Mouse (Mus musculus) embryonic facial prominence, embryonic 10.5 days (tissue): ENCODE results near the gene Lrba. TPM values are rescaled to one million over a fixed set of nuclear protein-coding genes. Genes with fewer than 3 reads are reported as not detected.

Source experiments
- DNase-seq: peaks from one replicate; pipeline ENCODE4 v3.0.0-alpha.2; 2017; ENCODE audit warnings: low spot score
- H3K27ac ChIP-seq: fragments of 300-500 bp; sonication (generic); replicated peaks from 2 replicates; pipeline ENCODE4 v1.5.1; 2016; ENCODE audit warnings: mild to moderate bottlenecking
- H3K27me3 ChIP-seq: fragments of 300-500 bp; sonication (generic); replicated peaks from 2 replicates; pipeline ENCODE4 v1.6.1; 2016; ENCODE audit warnings: low read depth, mild to moderate bottlenecking; ENCODE audit not compliant: poor library complexity, severe bottlenecking
- H3K36me3 ChIP-seq: fragments of 300-500 bp; sonication (generic); replicated peaks from 2 replicates; pipeline ENCODE4 v1.6.1; 2016; ENCODE audit warnings: mild to moderate bottlenecking, moderate library complexity
- H3K4me1 ChIP-seq: fragments of 300-500 bp; sonication (generic); 2 replicates; pipeline ENCODE4 v1.6.1; 2016
- H3K4me3 ChIP-seq: fragments of 300-500 bp; sonication (generic); 2 replicates; pipeline ENCODE4 v1.5.1; 2016; ENCODE audit warnings: mild to moderate bottlenecking, moderate library complexity
- H3K9me3 ChIP-seq: fragments of 300-500 bp; sonication (generic); 2 replicates; pipeline ENCODE4 v1.6.1; 2016; ENCODE audit warnings: mild to moderate bottlenecking
- WGBS: fragments of 180-500 bp; shearing (Covaris S2); methylation state at CpG from one replicate; pipeline ENCODE4 v1.1.7; 2016; 5-methylcytosine and 5-hydroxymethylcytosine counted together
- polyA plus RNA-seq: library from polyadenylated mRNA; unstranded; fragments of >200 nt; fragmentation: Nextera tagmentation; extraction: Ambion mirVana; gene quantifications from 2 replicates; pipeline ENCODE4 v1.2.1, GENCODE M21; 2016

Gene Lrba
- polyA plus RNA-seq, 1 experiment from 2014 or later: 9.1 TPM

GRCm38 (mm10) chr3:86629379-86629778, 404.9 kb downstream of the Lrba start:
- Histone ChIP-seq H3K27me3 (no peaks in the 10 kb centered on the region), H3K9me3 (no peaks in the 10 kb centered on the region), H3K4me1 (no peaks in the 10 kb centered on the region), H3K4me3 (no peak overlapping the region), H3K27ac (no peak overlapping the region), H3K36me3 (no peaks in the 10 kb centered on the region)
- 87% methylated on average over 4 of the region's 4 CpGs for WGBS
- DNase-seq: no peak

GRCm38 (mm10) chr3:86635464-86635863, 411.0 kb downstream of the Lrba start:
- Histone ChIP-seq H3K9me3 (no peaks in the 10 kb centered on the region), H3K4me3 (no peak overlapping the region), H3K27me3 (no peaks in the 10 kb centered on the region), H3K4me1 (no peaks in the 10 kb centered on the region), H3K36me3 (no peaks in the 10 kb centered on the region), H3K27ac (no peak overlapping the region)
- DNase-seq: no peak
- 78% methylated on average over 5 of the region's 5 CpGs for WGBS

GRCm38 (mm10) chr3:86635940-86636339, 411.5 kb downstream of the Lrba start:
- no peaks in the 10 kb centered on the region for H3K9me3 ChIP-seq
- WGBS: 48% methylated on average over 1 of the region's 1 CpGs
- no peak overlapping the region for H3K4me3 ChIP-seq
- H3K36me3 ChIP-seq: no peaks in the 10 kb centered on the region
- no peaks in the 10 kb centered on the region for H3K27me3 ChIP-seq
- no peak for DNase-seq
- no peaks in the 10 kb centered on the region for H3K4me1 ChIP-seq
- no peak overlapping the region for H3K27ac ChIP-seq

GRCm38 (mm10) chr3:86638552-86639348, 414.3 kb downstream of the Lrba start:
- DNase-seq: no peak
- H3K27me3 ChIP-seq: no peaks in the 10 kb centered on the region
- no peaks in the 10 kb centered on the region for H3K4me1 ChIP-seq
- 93% methylated on average over 2 of the region's 2 CpGs for WGBS
- H3K27ac ChIP-seq: no peak overlapping the region
- no peaks in the 10 kb centered on the region for H3K36me3 ChIP-seq
- H3K4me3 ChIP-seq: no peak overlapping the region
- H3K9me3 ChIP-seq: no peaks in the 10 kb centered on the region

- WGBS: 79% methylated on average over 5 of the region's 5 CpGs
These were observed 416.9 kb downstream of the Lrba start for GRCm38 (mm10) chr3:86641393-86641792.

GRCm38 (mm10) chr3:86641796-86642195, 417.3 kb downstream of the Lrba start:
- H3K9me3 ChIP-seq: no peaks in the 10 kb centered on the region
- H3K27me3 ChIP-seq: no peaks in the 10 kb centered on the region
- DNase-seq: no peak
- H3K36me3 ChIP-seq: peaks cover 11% of the 10 kb centered on the region; the same call in 1 of the 2 replicates
- H3K27ac ChIP-seq: no peak overlapping the region
- H3K4me3 ChIP-seq: no peak overlapping the region
- H3K4me1 ChIP-seq: no peaks in the 10 kb centered on the region

More at GRCm38 (mm10) chr3:86641393-86641792, 416.9 kb downstream of the Lrba start:
- no peak overlapping the region for H3K27ac ChIP-seq
- peaks cover 11% of the 10 kb centered on the region; the same call in 1 of the 2 replicates for H3K36me3 ChIP-seq
- H3K4me1 ChIP-seq: no peaks in the 10 kb centered on the region
- no peaks in the 10 kb centered on the region for H3K27me3 ChIP-seq
- no peak for DNase-seq
- no peak overlapping the region for H3K4me3 ChIP-seq
- H3K9me3 ChIP-seq: no peaks in the 10 kb centered on the region

- DNase-seq: no peak
- H3K4me3 ChIP-seq: no peak overlapping the region
- H3K27ac ChIP-seq: no peak overlapping the region
- H3K36me3 ChIP-seq: peaks cover 11% of the 10 kb centered on the region; the same call in 1 of the 2 replicates
- 80% methylated on average over 2 of the region's 2 CpGs for WGBS
- no peaks in the 10 kb centered on the region for H3K4me1 ChIP-seq
- no peaks in the 10 kb centered on the region for H3K9me3 ChIP-seq
- H3K27me3 ChIP-seq: no peaks in the 10 kb centered on the region
These were observed 422.3 kb downstream of the Lrba start for GRCm38 (mm10) chr3:86646771-86647170.

- Histone ChIP-seq H3K4me3 (no peak overlapping the region), H3K36me3 (no peaks in the 10 kb centered on the region), H3K4me1 (0 out of 2 replicates have a peak, but pooled peaks cover 3% of the 10 kb centered on the region), H3K9me3 (no peaks in the 10 kb centered on the region), H3K27me3 (no peaks in the 10 kb centered on the region), H3K27ac (no peak overlapping the region)
- 70% methylated on average over 3 of the region's 3 CpGs for WGBS
- DNase-seq: no peak
These were observed 426.5 kb downstream of the Lrba start for GRCm38 (mm10) chr3:86651006-86651405.

- 53% methylated on average over 5 of the region's 5 CpGs for WGBS
- H3K4me3 ChIP-seq: no peak overlapping the region
- no peak overlapping the region for H3K27ac ChIP-seq
- H3K36me3 ChIP-seq: no peaks in the 10 kb centered on the region
- no peaks in the 10 kb centered on the region for H3K27me3 ChIP-seq
- peaks cover 18% of the 10 kb centered on the region for H3K4me1 ChIP-seq
- DNase-seq: peak; percentile 52
- no peaks in the 10 kb centered on the region for H3K9me3 ChIP-seq
These were observed 434.8 kb downstream of the Lrba start for GRCm38 (mm10) chr3:86659326-86659725.

- Histone ChIP-seq H3K4me1 (peaks cover 24% of the 10 kb centered on the region), H3K4me3 (no peak overlapping the region), H3K27me3 (no peaks in the 10 kb centered on the region), H3K36me3 (no peaks in the 10 kb centered on the region), H3K27ac (no peak overlapping the region), H3K9me3 (no peaks in the 10 kb centered on the region)
- 55% methylated on average over 3 of the region's 3 CpGs for WGBS
- no peak for DNase-seq
These were observed 439.9 kb downstream of the Lrba start for GRCm38 (mm10) chr3:86664399-86664798.

GRCm38 (mm10) chr3:86668146-86668545, 443.7 kb downstream of the Lrba start:
- 53% methylated on average over 8 of the region's 8 CpGs for WGBS
- no peak overlapping the region for H3K27ac ChIP-seq
- peak; percentile 39 for DNase-seq

GRCm38 (mm10) chr3:86677573-86678155, 453.2 kb downstream of the Lrba start:
- Histone ChIP-seq H3K27ac (no peak overlapping the region), H3K4me1 (no peaks in the 10 kb centered on the region), H3K4me3 (no peak overlapping the region), H3K36me3 (no peaks in the 10 kb centered on the region), H3K9me3 (no peaks in the 10 kb centered on the region), H3K27me3 (no peaks in the 10 kb centered on the region)
- WGBS: 57% methylated on average over 2 of the region's 2 CpGs
- DNase-seq: no peak

More at GRCm38 (mm10) chr3:86668146-86668545, 443.7 kb downstream of the Lrba start:
- Histone ChIP-seq H3K9me3 (no peaks in the 10 kb centered on the region), H3K4me3 (no peak overlapping the region), H3K27me3 (no peaks in the 10 kb centered on the region), H3K36me3 (no peaks in the 10 kb centered on the region), H3K4me1 (peaks cover 11% of the 10 kb centered on the region; the same call in 1 of the 2 replicates)
